Mouse (Mus musculus) hindbrain, embryonic 16.5 days (tissue): Measurements from ENCODE around the gene Supt4a. TPM values are rescaled to one million over a fixed set of nuclear protein-coding genes. Genes with fewer than 3 reads are reported as not detected.

ENCODE experiments used
- ATAC-seq: fragments of 200-750 bp; cut with Nextera tagmentation; 2 replicates; pipeline ENCODE4 v1.8.0; 2017; ENCODE audit warnings: moderate TSS enrichment, moderate library complexity
- H3K27ac ChIP-seq: fragments of 300-500 bp; sonication (generic); 2 replicates; pipeline ENCODE4 v1.5.1; 2014; ENCODE audit warnings: low read depth, mild to moderate bottlenecking, control low read depth, low read length, moderate library complexity
- H3K27me3 ChIP-seq: fragments of 300-500 bp; sonication (generic); replicated peaks from 2 replicates; pipeline ENCODE4 v1.6.1; 2014; ENCODE audit warnings: low read length; ENCODE audit not compliant: control insufficient read depth, insufficient read depth
- H3K36me3 ChIP-seq: fragments of 300-500 bp; sonication (generic); 2 replicates; pipeline ENCODE4 v1.6.1; 2014; ENCODE audit warnings: mild to moderate bottlenecking, low read length, moderate library complexity, mixed read lengths; ENCODE audit not compliant: control insufficient read depth, insufficient read depth
- H3K4me1 ChIP-seq: fragments of 300-500 bp; sonication (generic); 2 replicates; pipeline ENCODE4 v1.6.1; 2014; ENCODE audit warnings: low read depth, low read length; ENCODE audit not compliant: control insufficient read depth, insufficient read depth
- H3K4me2 ChIP-seq: fragments of 300-500 bp; sonication (generic); 2 replicates; pipeline ENCODE4 v1.6.1; 2014; ENCODE audit warnings: mild to moderate bottlenecking, low read length, control low read depth, moderate library complexity
- H3K4me3 ChIP-seq: fragments of 300-500 bp; sonication (generic); 2 replicates; pipeline ENCODE4 v1.5.1; 2014; ENCODE audit warnings: mild to moderate bottlenecking, low read length, control low read depth, moderate library complexity
- H3K9ac ChIP-seq: fragments of 300-500 bp; sonication (generic); 2 replicates; pipeline ENCODE4 v1.6.1; 2014; ENCODE audit warnings: low read depth, mild to moderate bottlenecking, control low read depth, low read length, moderate library complexity
- H3K9me3 ChIP-seq: fragments of 300-500 bp; sonication (generic); 2 replicates; pipeline ENCODE4 v1.6.1; 2014; ENCODE audit warnings: mild to moderate bottlenecking, low read length, moderate library complexity; ENCODE audit not compliant: control insufficient read depth
- WGBS: fragments of 180-500 bp; shearing (Covaris S2); extraction: QIAGEN DNeasy Blood & Tissue Kit; methylation state at CpG from one replicate; pipeline ENCODE4 v1.1.7; 2014; 5-methylcytosine and 5-hydroxymethylcytosine counted together
- polyA plus RNA-seq: library from polyadenylated mRNA; unstranded; fragments of >200 nt; fragmentation: Nextera tagmentation; extraction: Ambion mirVana; gene quantifications from 2 replicates; pipeline ENCODE4 v1.2.1, GENCODE M21; 2015

The Supt4a gene
- polyA plus RNA-seq, 1 experiment from 2014 or later = 121 TPM

- Histone ChIP-seq H3K27ac (no peak overlapping the region), H3K9me3 (no peaks in the 10 kb centered on the region), H3K36me3 (peaks cover 12% of the 10 kb centered on the region), H3K4me1 (no peaks in the 10 kb centered on the region), H3K27me3 (no peaks in the 10 kb centered on the region; the same call in 1 of the 2 replicates), H3K4me2 (no peak overlapping the region), H3K4me3 (no peak overlapping the region), H3K9ac (no peak overlapping the region)
- WGBS = 39% methylated on average over 19 of the region's 19 CpGs
- ATAC-seq = no peak
These were observed 11.1 kb downstream of the Supt4a start for GRCm38 (mm10) chr11:87748132-87749119.

GRCm38 (mm10) chr11:87749192-87750042, 12.1 kb downstream of the Supt4a start:
- Histone ChIP-seq H3K9me3 (no peaks in the 10 kb centered on the region), H3K27me3 (no peaks in the 10 kb centered on the region; the same call in 1 of the 2 replicates), H3K4me3 (no peak overlapping the region), H3K27ac (no peak overlapping the region), H3K9ac (no peak overlapping the region), H3K36me3 (peaks cover 7% of the 10 kb centered on the region), H3K4me1 (no peaks in the 10 kb centered on the region), H3K4me2 (no peak overlapping the region)
- no peak for ATAC-seq
- 62% methylated on average over 18 of the region's 18 CpGs for WGBS

GRCm38 (mm10) chr11:87750043-87750421, 12.7 kb downstream of the Supt4a start:
- Histone ChIP-seq H3K4me3 (no peak overlapping the region), H3K4me2 (no peak overlapping the region), H3K36me3 (peaks cover under 1% of the 10 kb centered on the region; the same call in 1 of the 2 replicates), H3K27me3 (no peaks in the 10 kb centered on the region; the same call in 1 of the 2 replicates), H3K9me3 (no peaks in the 10 kb centered on the region), H3K27ac (no peak overlapping the region), H3K9ac (no peak overlapping the region), H3K4me1 (no peaks in the 10 kb centered on the region)
- no peak for ATAC-seq
- 81% methylated on average over 11 of the region's 11 CpGs for WGBS

GRCm38 (mm10) chr11:87750521-87750920, 13.2 kb downstream of the Supt4a start:
- Histone ChIP-seq H3K27me3 (no peaks in the 10 kb centered on the region; the same call in 1 of the 2 replicates), H3K36me3 (no peaks in the 10 kb centered on the region), H3K4me2 (no peak overlapping the region), H3K27ac (no peak overlapping the region), H3K4me1 (no peaks in the 10 kb centered on the region), H3K4me3 (no peak overlapping the region), H3K9me3 (no peaks in the 10 kb centered on the region), H3K9ac (no peak overlapping the region)
- 83% methylated on average over 3 of the region's 3 CpGs for WGBS
- ATAC-seq = no peak

- no peak overlapping the region for H3K27ac ChIP-seq
- no peak overlapping the region for H3K4me3 ChIP-seq
- WGBS = 79% methylated on average over 8 of the region's 8 CpGs
- no peaks in the 10 kb centered on the region for H3K36me3 ChIP-seq
- no peaks in the 10 kb centered on the region; the same call in 1 of the 2 replicates for H3K27me3 ChIP-seq
- no peak for ATAC-seq
- no peaks in the 10 kb centered on the region for H3K4me1 ChIP-seq
- no peaks in the 10 kb centered on the region for H3K9me3 ChIP-seq
- H3K4me2 ChIP-seq = no peak overlapping the region
- H3K9ac ChIP-seq = no peak overlapping the region
These were observed 13.7 kb downstream of the Supt4a start for GRCm38 (mm10) chr11:87751031-87751430.

GRCm38 (mm10) chr11:87751491-87751966, 14.2 kb downstream of the Supt4a start:
- WGBS = 69% methylated on average over 4 of the region's 4 CpGs
- Histone ChIP-seq H3K9me3 (no peaks in the 10 kb centered on the region), H3K4me3 (no peak overlapping the region), H3K36me3 (no peaks in the 10 kb centered on the region), H3K9ac (no peak overlapping the region), H3K27me3 (no peaks in the 10 kb centered on the region; the same call in 1 of the 2 replicates), H3K4me2 (no peak overlapping the region), H3K27ac (no peak overlapping the region), H3K4me1 (no peaks in the 10 kb centered on the region)
- no peak for ATAC-seq

GRCm38 (mm10) chr11:87752307-87752706, 15.0 kb downstream of the Supt4a start:
- 71% methylated on average over 1 of the region's 1 CpGs for WGBS
- no peaks in the 10 kb centered on the region for H3K4me1 ChIP-seq
- H3K4me3 ChIP-seq = no peak overlapping the region
- no peak overlapping the region for H3K9ac ChIP-seq
- no peaks in the 10 kb centered on the region for H3K9me3 ChIP-seq
- no peak overlapping the region for H3K27ac ChIP-seq
- H3K36me3 ChIP-seq = no peaks in the 10 kb centered on the region
- no peaks in the 10 kb centered on the region; the same call in 1 of the 2 replicates for H3K27me3 ChIP-seq
- H3K4me2 ChIP-seq = no peak overlapping the region
- ATAC-seq = no peak

GRCm38 (mm10) chr11:87753255-87753654, 15.9 kb downstream of the Supt4a start:
- no peak overlapping the region for H3K27ac ChIP-seq
- no peaks in the 10 kb centered on the region for H3K9me3 ChIP-seq
- no peak overlapping the region for H3K4me2 ChIP-seq
- no peaks in the 10 kb centered on the region for H3K4me1 ChIP-seq
- H3K27me3 ChIP-seq = no peaks in the 10 kb centered on the region; the same call in 1 of the 2 replicates
- no peak overlapping the region for H3K9ac ChIP-seq
- ATAC-seq = no peak
- H3K36me3 ChIP-seq = no peaks in the 10 kb centered on the region
- 85% methylated on average over 8 of the region's 8 CpGs for WGBS
- no peak overlapping the region for H3K4me3 ChIP-seq
